Mouse (Mus musculus): ENCODE measurements around the gene B4galnt1.
"Not testable (repeated sequence)": the region's sequence is repeated elsewhere in the genome, so short reads cannot be mapped to it uniquely, and the experiment has no call there.

Gene B4galnt1

GRCm38 (mm10) chr10:127188465-127189115, 23.6 kb downstream of the B4galnt1 start:
- no peak for DNase-seq (ENCODE audit: low read depth, low spot score)

DNA sequence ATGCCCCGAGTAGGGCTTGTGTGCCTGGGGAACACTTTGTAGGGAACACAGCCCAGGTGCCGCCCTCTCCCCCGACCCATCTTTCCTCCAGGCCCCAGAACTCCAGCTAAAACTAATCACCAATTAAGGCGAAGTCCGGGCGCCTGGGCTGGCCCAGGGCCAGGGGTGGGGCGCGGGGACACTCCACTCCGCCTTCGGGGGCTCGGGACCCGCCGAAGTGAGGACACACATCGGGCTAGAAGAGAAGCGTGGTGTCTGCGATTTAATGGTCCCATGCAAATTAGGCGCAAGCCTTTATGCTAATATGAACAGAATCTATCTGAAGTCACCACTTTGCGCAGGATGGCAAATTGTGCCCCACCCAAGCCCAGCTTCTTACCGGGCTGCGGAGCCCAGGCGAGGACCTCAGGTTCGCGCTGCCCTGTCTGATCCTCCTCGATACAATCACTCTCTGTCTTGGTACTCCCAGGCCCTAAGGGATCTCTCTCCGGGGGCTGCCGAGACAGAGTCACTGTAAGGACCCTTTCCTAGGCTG, 24.2 kb downstream of the B4galnt1 start:
- no peak for DNase-seq (ENCODE audit: low read depth, low spot score)

DNA sequence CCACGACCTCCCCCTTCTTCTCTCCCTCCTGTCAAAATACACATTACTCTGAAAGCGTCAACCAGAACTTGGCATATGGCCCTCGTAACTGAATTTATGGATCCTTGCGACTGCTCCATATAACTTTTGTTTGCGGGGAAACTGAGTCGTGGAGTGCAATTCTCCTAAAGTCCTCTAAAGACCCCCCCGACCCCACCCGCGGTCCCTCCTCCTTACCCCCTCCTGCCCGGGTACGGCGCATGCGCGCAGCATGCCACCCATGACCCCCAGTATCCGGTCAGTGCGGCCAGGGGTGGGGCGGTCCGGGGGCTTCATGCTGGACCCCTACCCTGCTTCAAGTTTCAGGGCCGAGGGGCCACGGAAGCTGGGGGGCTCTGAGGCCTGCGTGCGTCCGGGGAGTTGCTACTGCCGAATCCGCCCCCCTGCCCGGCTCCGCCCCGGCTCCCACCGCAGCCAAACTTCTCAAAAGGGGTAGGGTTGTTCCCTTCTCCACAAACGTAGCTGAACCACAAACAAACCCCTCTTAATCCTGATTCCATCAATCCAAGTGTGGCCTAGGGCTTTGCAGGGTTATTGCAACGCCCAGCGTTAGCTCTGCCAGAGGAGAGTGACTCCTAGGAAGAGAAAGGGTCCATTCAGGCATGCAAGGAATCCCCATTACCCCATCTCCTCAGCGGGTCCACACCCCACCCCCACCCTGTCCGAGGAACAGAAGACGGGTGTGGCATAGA, 24.8 kb downstream of the B4galnt1 start, which contains the start of gene Arhgef25:
Gene Arhgef25 (minus strand): TSS at position 433 of the 731 bp plus-strand sequence.
- no peak for DNase-seq (ENCODE audit: low read depth, low spot score)

DNA sequence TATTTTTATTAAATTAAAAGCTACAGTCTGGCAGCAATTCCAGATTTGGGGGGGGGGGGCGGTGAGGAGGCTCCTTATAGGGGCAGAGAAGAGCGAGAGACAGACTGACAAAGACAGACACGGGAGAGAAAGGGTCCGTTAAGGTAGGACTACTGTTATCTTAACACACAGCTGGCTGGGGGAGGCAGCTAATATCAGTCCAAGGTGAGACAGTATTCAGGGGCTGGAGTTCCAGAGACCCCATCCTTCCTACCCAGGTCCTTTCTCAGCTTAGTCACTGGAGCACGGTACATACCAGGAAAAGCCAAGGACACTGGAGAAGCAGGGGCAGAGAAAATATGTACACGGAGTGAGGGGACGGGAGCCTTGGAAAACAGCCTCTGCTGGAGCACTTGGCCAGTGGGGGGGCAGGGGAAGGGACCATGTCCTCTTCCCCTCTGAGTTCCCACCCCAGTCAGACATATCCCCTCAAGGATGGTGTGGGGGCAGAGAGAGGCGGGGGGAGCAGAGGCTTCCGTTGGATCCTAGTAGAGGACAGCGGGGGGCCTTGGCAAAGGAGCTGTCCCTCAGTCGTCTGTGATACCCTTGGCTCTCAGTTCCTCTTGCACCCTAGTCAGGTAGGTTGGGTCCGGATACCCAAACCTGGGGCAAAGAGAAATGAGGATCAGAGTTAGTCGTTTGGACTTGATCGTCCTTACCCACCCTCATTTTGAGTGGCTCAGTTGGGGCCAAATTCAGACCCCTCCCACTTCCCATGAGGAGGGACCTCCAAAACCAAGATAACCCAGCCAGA, 25.6 kb downstream of the B4galnt1 start:
- no peak for DNase-seq (ENCODE audit: low read depth, low spot score)

- no peak for DNase-seq (ENCODE audit: low read depth, low spot score)
Observed at GRCm38 (mm10) chr10:127191191-127192056, 26.4 kb downstream of the B4galnt1 start.

DNA sequence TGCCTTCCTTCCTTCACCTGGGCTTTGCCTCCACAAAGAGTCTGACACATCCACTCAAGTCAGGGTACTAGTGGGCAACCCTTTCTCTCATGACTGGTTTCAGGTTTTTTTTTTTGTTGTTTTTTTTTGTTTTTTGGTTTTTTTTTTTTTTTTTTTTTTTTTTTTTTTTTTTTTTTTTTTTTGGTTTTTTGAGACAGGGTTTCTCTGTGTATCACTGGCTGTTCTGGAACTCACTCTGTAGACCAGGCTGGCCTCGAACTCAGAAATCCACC, 27.0 kb downstream of the B4galnt1 start:
- not testable (repeated sequence) for DNase-seq (ENCODE audit: low read depth, low spot score)

GRCm38 (mm10) chr10:127193011-127193410, 28.0 kb downstream of the B4galnt1 start:
- DNase-seq (ENCODE audit: low read depth, low spot score), result no peak

DNA sequence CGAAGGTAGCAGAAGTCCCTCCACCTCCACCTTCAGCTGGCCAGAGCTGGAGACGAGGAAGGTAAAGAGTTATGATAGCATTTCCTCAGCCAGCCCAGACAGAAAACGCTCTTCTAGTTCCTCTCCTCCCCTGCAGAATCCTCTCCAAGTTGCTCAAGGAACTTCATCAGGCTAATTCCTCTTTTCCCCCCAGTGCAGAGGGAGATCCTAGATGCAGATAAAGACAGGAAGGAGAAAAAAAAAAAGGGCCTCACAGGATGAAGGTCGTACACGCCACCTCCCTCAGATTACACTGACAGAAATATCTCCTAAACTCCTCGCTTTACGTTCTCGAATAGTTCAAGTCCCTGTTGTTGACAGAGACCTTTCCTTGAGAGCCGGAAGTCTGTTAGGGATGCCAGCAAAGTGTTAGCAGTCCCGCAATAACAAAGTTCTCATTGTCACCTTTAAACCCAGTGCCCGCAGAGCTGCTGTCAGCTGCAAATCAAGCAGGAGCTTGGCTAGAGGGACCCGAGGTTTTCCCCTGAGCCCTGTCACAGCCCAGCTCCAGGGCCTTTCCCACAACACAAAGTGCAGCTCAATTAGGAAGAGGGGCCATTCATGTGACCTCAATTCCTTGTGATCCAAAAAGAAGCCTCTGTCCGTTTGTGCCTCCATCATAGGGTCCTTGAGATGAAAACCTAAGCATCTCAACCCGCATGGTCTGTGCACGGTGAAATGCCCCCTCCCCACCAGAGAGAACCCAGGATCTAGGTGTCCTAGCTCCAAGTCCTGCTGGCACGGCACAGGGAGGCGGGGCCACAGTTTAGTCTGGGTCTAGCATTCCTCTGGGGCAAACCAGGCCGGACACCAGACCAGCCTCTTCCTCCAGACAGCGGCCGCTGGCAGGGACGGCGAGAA, 29.7 kb downstream of the B4galnt1 start:
- no peak for DNase-seq (ENCODE audit: low read depth, low spot score)

- DNase-seq (ENCODE audit: low read depth, low spot score), result no peak
Observed at GRCm38 (mm10) chr10:127195328-127196129, 30.5 kb downstream of the B4galnt1 start, which contains the start of gene Dtx3. Dtx3 (minus strand) TSS chr10:127195728.

DNA sequence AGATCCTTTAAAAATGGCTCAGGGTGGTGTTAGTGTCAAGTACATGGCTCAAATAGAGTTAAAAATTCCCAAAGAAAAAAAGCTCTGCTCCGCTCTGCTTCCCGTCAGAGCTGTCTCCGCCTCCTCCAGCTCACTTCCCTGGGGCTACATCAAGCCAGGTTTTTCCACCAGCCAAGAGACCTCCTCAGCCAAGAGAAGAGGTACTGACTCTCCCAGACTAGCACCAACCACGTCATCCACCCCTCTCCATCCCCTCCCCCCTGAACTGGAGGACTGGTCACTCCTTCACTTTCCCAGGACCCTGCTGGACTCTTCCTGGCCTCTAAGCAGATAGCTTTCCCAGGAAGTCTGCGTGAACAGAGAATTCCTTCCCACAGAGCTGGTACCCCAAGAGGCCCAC, 31.4 kb downstream of the B4galnt1 start:
- DNase-seq (ENCODE audit: low read depth, low spot score), result no peak

- no peak for DNase-seq (ENCODE audit: low read depth, low spot score)
Observed at GRCm38 (mm10) chr10:127197104-127197503, 32.1 kb downstream of the B4galnt1 start.

DNA sequence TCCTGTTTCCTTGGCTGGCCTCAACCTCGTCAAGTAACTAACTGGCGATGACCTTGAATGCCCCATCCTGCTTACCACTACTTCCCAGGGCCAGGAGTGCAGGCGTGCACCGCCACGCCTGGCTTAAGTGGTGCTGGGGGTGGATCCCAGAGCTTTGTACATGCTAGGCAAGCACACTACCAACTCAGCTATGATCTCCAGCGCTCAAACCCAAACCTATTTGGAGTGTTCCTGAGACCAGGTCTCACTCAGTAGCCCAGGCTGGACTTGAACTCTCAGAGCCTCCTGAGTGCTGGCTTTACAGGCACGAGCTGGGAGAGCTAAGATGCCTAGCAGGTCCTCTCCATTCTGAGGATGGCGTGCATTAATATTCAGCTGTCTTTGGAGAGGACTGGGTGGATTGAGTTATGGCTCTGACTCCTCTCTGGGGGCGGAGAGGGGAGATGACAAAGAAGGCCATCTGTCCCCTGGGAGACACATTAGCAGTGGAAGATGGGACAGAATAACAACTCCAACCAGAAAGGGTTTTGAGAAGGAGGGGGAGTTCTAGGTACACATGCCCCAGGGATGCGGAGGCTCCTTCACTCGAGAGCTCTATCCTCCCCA, 32.6 kb downstream of the B4galnt1 start:
- no peak for DNase-seq (ENCODE audit: low read depth, low spot score)

DNA sequence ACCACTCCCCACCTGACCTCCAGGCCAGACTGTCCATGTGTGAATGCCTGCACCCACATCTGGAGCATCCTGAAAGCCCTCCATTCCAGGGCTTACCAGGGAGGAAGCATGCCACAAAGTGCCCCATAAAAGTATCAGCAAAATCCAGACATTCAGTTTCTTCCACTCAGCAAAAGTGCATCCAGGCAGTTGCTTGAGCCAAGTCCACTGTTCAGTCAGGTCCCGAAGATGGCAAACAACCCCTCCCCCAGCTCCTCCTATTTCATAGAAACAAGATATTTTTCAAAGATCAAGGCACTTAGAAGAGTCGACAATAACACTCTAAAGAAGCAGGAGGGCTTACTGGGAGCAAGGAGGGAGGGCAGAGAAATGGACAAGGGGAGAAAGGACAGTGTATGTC, 33.5 kb downstream of the B4galnt1 start:
- no peak for DNase-seq (ENCODE audit: low read depth, low spot score)

DNA sequence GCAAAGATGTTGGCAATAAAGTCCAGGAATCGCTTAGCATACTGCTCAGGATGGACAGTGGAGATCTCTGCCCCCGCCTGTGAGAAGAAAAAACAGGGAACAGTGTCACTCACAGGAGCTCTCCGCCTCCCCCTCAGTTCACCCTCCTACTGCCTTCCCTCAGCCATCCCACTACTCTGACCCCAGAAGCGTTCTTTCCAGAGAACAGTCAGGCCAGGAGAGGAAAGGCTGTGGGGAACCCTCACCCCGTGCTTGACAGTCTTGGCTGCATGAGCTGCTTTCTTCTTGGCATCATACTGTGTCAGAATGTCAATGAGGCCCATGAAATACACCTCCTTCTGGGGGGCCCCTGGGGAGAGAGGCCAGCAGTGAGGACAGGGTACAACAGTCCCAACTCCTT, 34.0 kb downstream of the B4galnt1 start:
- no peak for DNase-seq (ENCODE audit: low read depth, low spot score)

GRCm38 (mm10) chr10:127199474-127199873, 34.4 kb downstream of the B4galnt1 start:
- no peak for DNase-seq (ENCODE audit: low read depth, low spot score)

- no peak for DNase-seq (ENCODE audit: low read depth, low spot score)
Observed at GRCm38 (mm10) chr10:127200279-127200678, 35.3 kb downstream of the B4galnt1 start.

DNA sequence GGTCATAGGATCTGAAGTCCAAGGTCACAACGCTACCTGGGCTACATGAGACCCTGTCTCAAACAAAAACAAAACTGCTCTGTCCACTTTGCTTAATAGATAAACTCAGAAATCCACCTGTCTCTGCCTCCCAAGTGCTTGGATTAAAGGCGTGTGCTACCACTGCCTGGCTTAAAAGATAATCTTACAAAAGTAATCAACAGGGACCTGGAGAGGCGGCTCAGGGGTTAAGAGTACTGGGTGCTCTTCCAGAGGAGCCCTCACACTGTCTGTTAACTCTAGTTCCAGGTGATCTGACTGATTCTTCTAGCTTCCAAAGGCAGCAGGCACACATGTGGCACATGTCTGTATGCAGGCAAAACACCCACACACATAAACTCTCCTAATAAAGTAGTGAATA, 38.1 kb downstream of the B4galnt1 start:
- no peak for DNase-seq (ENCODE audit: low read depth, low spot score)

GRCm38 (mm10) chr10:127204589-127204988, 39.6 kb downstream of the B4galnt1 start:
- no peak for DNase-seq (ENCODE audit: low read depth, low spot score)

DNA sequence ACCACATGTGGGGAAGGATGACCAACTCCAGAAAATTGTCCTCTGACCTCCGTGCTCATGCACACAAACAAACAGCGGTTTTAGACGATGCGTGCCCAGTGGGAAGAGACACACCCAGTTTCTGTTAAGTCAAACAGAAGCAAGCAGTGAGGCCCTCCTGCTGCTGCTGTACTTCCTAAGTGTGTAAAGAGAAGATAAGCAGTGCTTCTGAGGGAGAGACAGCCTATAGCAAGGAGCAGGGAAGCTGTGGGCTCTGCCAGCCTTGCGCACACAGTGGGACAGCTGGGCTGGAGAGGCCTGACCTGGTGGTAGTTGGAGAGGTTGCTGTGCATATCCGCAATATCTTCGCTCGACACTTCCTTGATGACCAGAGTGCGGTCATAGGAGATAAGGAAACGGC, 40.3 kb downstream of the B4galnt1 start:
- DNase-seq (ENCODE audit: low read depth, low spot score), result no peak
